Mouse (Mus musculus) liver, postnatal 0 days (tissue): ENCODE measurements at regions not wholly inside any gene's neighbourhood (a gene's known extent, or its start where the extent isn't known, plus 50 kb on each side); places are given as distances from the start of the nearest gene placed in this dataset.

Source experiments
- ATAC-seq: fragments of 200-750 bp; cut with Nextera tagmentation; 2 replicates; pipeline ENCODE4 v1.8.0; 2017; ENCODE audit warnings: mild to moderate bottlenecking, moderate library complexity
- DNase-seq: peaks from one replicate; pipeline ENCODE4 v3.0.0-alpha.2; 2016
- H3K27ac ChIP-seq: fragments of 300-500 bp; sonication (generic); 2 replicates; pipeline ENCODE4 v1.5.1; 2014; ENCODE audit warnings: antibody characterized with exemption, moderate library complexity, mild to moderate bottlenecking, low read depth
- H3K27me3 ChIP-seq: fragments of 300-500 bp; sonication (generic); 2 replicates; pipeline ENCODE4 v1.6.1; 2014; ENCODE audit warnings: low read length, control low read depth, mixed read lengths; ENCODE audit not compliant: insufficient read depth
- H3K36me3 ChIP-seq: fragments of 300-500 bp; sonication (generic); replicated peaks from 2 replicates; pipeline ENCODE4 v1.6.1; 2014; ENCODE audit warnings: mild to moderate bottlenecking, control low read depth, low read length, moderate library complexity, mixed read lengths; ENCODE audit not compliant: insufficient read depth
- H3K4me1 ChIP-seq: fragments of 300-500 bp; sonication (generic); 2 replicates; pipeline ENCODE4 v1.6.1; 2014; ENCODE audit warnings: antibody characterized with exemption, mild to moderate bottlenecking, control low read depth; ENCODE audit not compliant: insufficient read depth
- H3K4me2 ChIP-seq: fragments of 300-500 bp; sonication (generic); 2 replicates; pipeline ENCODE4 v1.6.1; 2014; ENCODE audit warnings: low read depth, mild to moderate bottlenecking, low read length, moderate library complexity, mixed read lengths
- H3K4me3 ChIP-seq: fragments of 300-500 bp; sonication (generic); 2 replicates; pipeline ENCODE4 v1.5.1; 2014; ENCODE audit warnings: low read depth, low read length
- H3K9ac ChIP-seq: fragments of 300-500 bp; sonication (generic); replicated peaks from 2 replicates; pipeline ENCODE4 v1.6.1; 2014; ENCODE audit warnings: mild to moderate bottlenecking, moderate library complexity
- H3K9me3 ChIP-seq: fragments of 300-500 bp; sonication (generic); 2 replicates; pipeline ENCODE4 v1.6.1; 2016; ENCODE audit warnings: mild to moderate bottlenecking, control low read depth, low read length, mixed read lengths
- CTCF ChIP-seq: sonication (generic); IDR thresholded peaks from 2 replicates; pipeline ENCODE4 v1.5.1; 2016; ENCODE audit warnings: antibody characterized with exemption, low read depth
- EP300 ChIP-seq: IDR thresholded peaks from 2 replicates; pipeline ENCODE4 v1.6.1; 2016; ENCODE audit warnings: antibody characterized with exemption, low read depth, mild to moderate bottlenecking
- WGBS: fragments of 180-500 bp; shearing (Covaris S2); extraction: QIAGEN DNeasy Blood & Tissue Kit; methylation state at CpG from one replicate; pipeline ENCODE4 v1.1.7; 2014; ENCODE audit not compliant: insufficient replicate concordance; 5-methylcytosine and 5-hydroxymethylcytosine counted together

DNA sequence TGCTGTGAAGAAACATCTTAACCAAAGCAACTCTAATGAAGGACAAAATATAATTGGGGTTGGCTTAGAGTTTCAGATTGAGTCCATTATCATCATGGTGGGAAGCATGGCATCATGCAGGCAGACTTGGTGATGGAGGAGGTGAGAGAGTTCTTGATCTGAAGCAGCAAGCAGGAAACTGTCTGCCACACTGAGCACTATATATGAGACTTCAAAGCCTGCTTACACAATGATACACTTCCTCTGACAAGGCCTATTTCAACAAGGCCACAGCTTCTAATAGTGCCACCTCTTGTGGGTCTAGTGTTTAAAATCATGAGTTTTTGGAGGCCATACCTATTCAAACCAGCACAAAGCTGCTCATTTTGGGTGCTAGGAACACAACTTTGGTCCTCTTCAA, 359.0 kb upstream of the Hs6st1 start:
- Histone ChIP-seq H3K9ac (no peak overlapping the region), H3K27me3 (no peaks in the 10 kb centered on the region), H3K4me2 (no peak overlapping the region), H3K4me1 (no peaks in the 10 kb centered on the region), H3K27ac (no peak overlapping the region), H3K36me3 (no peaks in the 10 kb centered on the region), H3K9me3 (no peaks in the 10 kb centered on the region), H3K4me3 (no peak overlapping the region)
- DNase-seq (no peak), ATAC-seq (no peak)
- TF ChIP-seq EP300 (no peak), CTCF (no peak)

GRCm38 (mm10) chr1:35713961-35714360, 354.2 kb upstream of the Hs6st1 start:
- no peak overlapping the region for H3K9ac ChIP-seq
- no peaks in the 10 kb centered on the region for H3K36me3 ChIP-seq
- no peaks in the 10 kb centered on the region for H3K9me3 ChIP-seq
- no peak overlapping the region for H3K27ac ChIP-seq
- DNase-seq (no peak), ATAC-seq (no peak)
- WGBS: 74% methylated on average over 4 of the region's 4 CpGs
- H3K27me3 ChIP-seq: no peaks in the 10 kb centered on the region
- H3K4me3 ChIP-seq: no peak overlapping the region
- no peak overlapping the region for H3K4me2 ChIP-seq
- no peak for TF ChIP-seq EP300
- no peak for TF ChIP-seq CTCF
- H3K4me1 ChIP-seq: no peaks in the 10 kb centered on the region

GRCm38 (mm10) chr1:35715931-35716330, 352.3 kb upstream of the Hs6st1 start:
- Histone ChIP-seq H3K4me1 (no peaks in the 10 kb centered on the region), H3K9me3 (no peaks in the 10 kb centered on the region), H3K4me2 (no peak overlapping the region), H3K27ac (no peak overlapping the region), H3K27me3 (no peaks in the 10 kb centered on the region), H3K9ac (no peak overlapping the region), H3K36me3 (no peaks in the 10 kb centered on the region), H3K4me3 (no peak overlapping the region)
- WGBS: 58% methylated on average over 6 of the region's 6 CpGs
- TF ChIP-seq CTCF (peak; percentile 50), EP300 (no peak)
- no peak for ATAC-seq
- no peak for DNase-seq

GRCm38 (mm10) chr1:35717166-35717565, 351.0 kb upstream of the Hs6st1 start:
- H3K36me3 ChIP-seq: no peaks in the 10 kb centered on the region
- no peak for ATAC-seq
- no peak for DNase-seq
- H3K9me3 ChIP-seq: no peaks in the 10 kb centered on the region
- H3K27me3 ChIP-seq: no peaks in the 10 kb centered on the region
- H3K4me3 ChIP-seq: no peak overlapping the region
- H3K27ac ChIP-seq: no peak overlapping the region
- H3K4me1 ChIP-seq: no peaks in the 10 kb centered on the region
- H3K4me2 ChIP-seq: no peak overlapping the region
- WGBS: 78% methylated on average over 2 of the region's 2 CpGs
- no peak for TF ChIP-seq CTCF
- TF ChIP-seq EP300: no peak
- no peak overlapping the region for H3K9ac ChIP-seq

- no peak overlapping the region for H3K27ac ChIP-seq
- H3K27me3 ChIP-seq: no peaks in the 10 kb centered on the region
- DNase-seq: no peak
- H3K9ac ChIP-seq: no peak overlapping the region
- peak; percentile 44; the same call in 1 of the 2 replicates for ATAC-seq
- H3K4me2 ChIP-seq: no peak overlapping the region
- H3K9me3 ChIP-seq: no peaks in the 10 kb centered on the region
- no peaks in the 10 kb centered on the region for H3K36me3 ChIP-seq
- peaks cover 3% of the 10 kb centered on the region; the same call in 1 of the 2 replicates for H3K4me1 ChIP-seq
- TF ChIP-seq CTCF: no peak
- TF ChIP-seq EP300: no peak
- no peak overlapping the region for H3K4me3 ChIP-seq
- 31% methylated on average over 2 of the region's 2 CpGs for WGBS
Measured at GRCm38 (mm10) chr1:35717659-35718058, 350.5 kb upstream of the Hs6st1 start.

DNA sequence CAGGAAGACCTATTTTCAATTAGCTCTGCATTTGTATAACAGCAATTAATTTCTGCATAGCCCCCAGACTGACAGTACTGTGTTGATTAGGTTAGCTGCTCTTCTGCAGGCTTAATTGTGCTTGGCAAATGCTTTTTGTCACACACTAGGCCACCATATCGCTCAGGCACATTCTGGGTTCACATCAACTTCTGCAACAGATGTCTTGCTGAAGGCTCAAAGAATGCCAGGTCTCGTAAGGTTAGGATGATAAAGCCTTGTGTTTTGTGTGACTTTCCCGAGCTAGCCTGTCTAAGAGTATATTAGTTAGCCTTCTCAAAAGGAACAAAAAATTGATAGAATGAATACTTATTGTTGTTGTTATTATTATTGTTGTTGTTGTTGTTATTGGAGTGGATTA, 348.1 kb upstream of the Hs6st1 start:
- no peaks in the 10 kb centered on the region for H3K9me3 ChIP-seq
- TF ChIP-seq CTCF: no peak
- TF ChIP-seq EP300: no peak
- H3K27me3 ChIP-seq: no peaks in the 10 kb centered on the region
- no peak for DNase-seq
- no peak overlapping the region for H3K4me3 ChIP-seq
- H3K4me1 ChIP-seq: peaks cover 3% of the 10 kb centered on the region; the same call in 1 of the 2 replicates
- H3K9ac ChIP-seq: no peak overlapping the region
- H3K27ac ChIP-seq: no peak overlapping the region
- ATAC-seq: no peak
- no peaks in the 10 kb centered on the region for H3K36me3 ChIP-seq
- 68% methylated on average over 3 of the region's 3 CpGs for WGBS
- H3K4me2 ChIP-seq: no peak overlapping the region

DNA sequence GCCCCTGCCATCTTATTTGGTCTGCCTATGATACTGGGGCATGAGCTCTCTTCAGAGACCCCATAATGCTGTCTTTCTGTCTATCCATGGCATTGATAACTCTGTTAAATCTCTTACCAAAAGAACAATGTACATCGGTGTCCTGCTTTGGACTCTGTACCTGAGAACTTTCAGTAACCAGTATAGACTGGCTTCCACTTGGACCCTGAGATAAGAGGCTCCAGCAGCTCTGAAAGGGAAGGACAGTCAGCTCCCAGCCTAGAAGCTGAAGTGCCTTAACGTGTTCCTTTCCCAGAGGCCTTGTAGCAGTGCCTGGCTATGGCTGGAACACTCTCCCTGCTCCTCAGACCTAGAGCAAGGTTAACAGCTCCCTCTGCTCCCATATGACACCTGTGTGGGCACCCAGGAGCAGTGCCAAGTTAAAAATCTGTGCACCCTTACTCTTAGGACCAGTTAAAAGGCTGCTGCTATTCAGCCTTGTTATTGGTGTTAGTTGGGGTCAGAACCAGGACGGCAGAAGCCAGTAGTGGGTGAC, 343.8 kb upstream of the Hs6st1 start:
- peak; percentile 33; the same call in 1 of the 2 replicates for ATAC-seq
- Histone ChIP-seq H3K4me1 (peaks cover 3% of the 10 kb centered on the region; the same call in 1 of the 2 replicates), H3K4me2 (no peak overlapping the region), H3K9ac (no peak overlapping the region), H3K4me3 (no peak overlapping the region), H3K9me3 (no peaks in the 10 kb centered on the region), H3K27ac (no peak overlapping the region), H3K36me3 (no peaks in the 10 kb centered on the region), H3K27me3 (no peaks in the 10 kb centered on the region)
- no peak for DNase-seq
- no peak for TF ChIP-seq CTCF
- TF ChIP-seq EP300: no peak
- WGBS: 48% methylated on average over 3 of the region's 3 CpGs
